Mouse (Mus musculus): Measurements from ENCODE around the gene Rtp4.

Rtp4 gene

GRCm38 (mm10) chr16:23607911-23608410 is 87.9 kb downstream of the Rtp4 start:
- peaks cover 34% of the 10 kb centered on the region for H3K9me3 ChIP-seq (ENCODE audit: low read length)
- no peak for TF ChIP-seq NANOG (IDR thresholded peaks at IDR 0.05; ENCODE audit: borderline replicate concordance, low read length)
- no peak for TF ChIP-seq CTCF (conservative IDR thresholded peaks at IDR 0.05; ENCODE audit: low read length)
- no peak for TF ChIP-seq POU5F1 (IDR thresholded peaks at IDR 0.05; ENCODE audit: borderline replicate concordance, low read length)
- no peak overlapping the region for H3K4me3 ChIP-seq (replicated peaks; ENCODE audit: low read length)
- peaks cover 26% of the 10 kb centered on the region for H3K4me1 ChIP-seq (replicated peaks; ENCODE audit: low read depth, low read length)
- no peaks in the 10 kb centered on the region for H3K36me3 ChIP-seq (ENCODE audit: insufficient read depth, low read length)
- peaks cover 6% of the 10 kb centered on the region; the same call in 1 of the 2 replicates for H3K27me3 ChIP-seq (ENCODE audit: insufficient read depth, low read length)

DNA sequence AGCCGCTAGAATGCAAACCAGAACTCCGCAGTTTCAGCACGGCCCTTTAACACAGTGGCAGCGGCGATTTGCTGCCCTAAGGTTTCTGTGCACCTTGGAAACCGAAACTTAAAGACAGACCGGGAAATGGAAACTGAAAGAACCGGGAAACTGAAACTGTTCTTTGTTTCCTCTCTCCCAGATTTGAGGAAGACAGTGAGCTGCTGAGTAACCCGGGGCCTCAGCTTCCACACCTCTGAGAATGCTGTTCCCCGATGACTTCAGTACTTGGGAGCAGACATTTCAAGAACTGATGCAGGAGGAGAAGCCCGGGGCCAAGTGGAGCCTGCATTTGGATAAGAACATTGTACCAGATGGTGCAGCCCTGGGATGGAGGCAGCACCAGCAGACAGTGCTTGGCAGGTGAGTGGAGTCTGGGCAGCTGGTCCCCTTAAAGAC is 89.7 kb downstream of the Rtp4 start:
- Histone ChIP-seq H3K36me3 (ENCODE audit: insufficient read depth, low read length) (no peaks in the 10 kb centered on the region), H3K4me3 (replicated peaks; ENCODE audit: low read length) (no peak overlapping the region), H3K4me1 (replicated peaks; ENCODE audit: low read depth, low read length) (peaks cover 26% of the 10 kb centered on the region), H3K9me3 (ENCODE audit: low read length) (peaks cover 19% of the 10 kb centered on the region), H3K27me3 (ENCODE audit: insufficient read depth, low read length) (peaks cover 6% of the 10 kb centered on the region; the same call in 1 of the 2 replicates)
- TF ChIP-seq POU5F1 (IDR thresholded peaks at IDR 0.05; ENCODE audit: borderline replicate concordance, low read length) (no peak), CTCF (conservative IDR thresholded peaks at IDR 0.05; ENCODE audit: low read length) (no peak), NANOG (IDR thresholded peaks at IDR 0.05; ENCODE audit: borderline replicate concordance, low read length) (no peak)

GRCm38 (mm10) chr16:23624205-23624604 is 104.1 kb downstream of the Rtp4 start:
- H3K4me3 ChIP-seq (replicated peaks; ENCODE audit: low read length) = no peak overlapping the region
- H3K4me1 ChIP-seq (replicated peaks; ENCODE audit: low read depth, low read length) = no peaks in the 10 kb centered on the region
- no peaks in the 10 kb centered on the region for H3K9me3 ChIP-seq (ENCODE audit: low read length)
- TF ChIP-seq CTCF (conservative IDR thresholded peaks at IDR 0.05; ENCODE audit: low read length) = no peak
- TF ChIP-seq POU5F1 (IDR thresholded peaks at IDR 0.05; ENCODE audit: borderline replicate concordance, low read length) = no peak
- TF ChIP-seq NANOG (IDR thresholded peaks at IDR 0.05; ENCODE audit: borderline replicate concordance, low read length) = no peak
- no peaks in the 10 kb centered on the region for H3K27me3 ChIP-seq (ENCODE audit: insufficient read depth, low read length)
- H3K36me3 ChIP-seq (ENCODE audit: insufficient read depth, low read length) = no peaks in the 10 kb centered on the region

GRCm38 (mm10) chr16:23631531-23631930 is 111.4 kb downstream of the Rtp4 start:
- H3K27me3 ChIP-seq (ENCODE audit: insufficient read depth, low read length) = no peaks in the 10 kb centered on the region
- no peaks in the 10 kb centered on the region for H3K36me3 ChIP-seq (ENCODE audit: insufficient read depth, low read length)
- no peak overlapping the region for H3K4me3 ChIP-seq (replicated peaks; ENCODE audit: low read length)
- TF ChIP-seq CTCF (conservative IDR thresholded peaks at IDR 0.05; ENCODE audit: low read length) (no peak), NANOG (IDR thresholded peaks at IDR 0.05; ENCODE audit: borderline replicate concordance, low read length) (no peak)
- no peaks in the 10 kb centered on the region for H3K4me1 ChIP-seq (replicated peaks; ENCODE audit: low read depth, low read length)
- no peaks in the 10 kb centered on the region for H3K9me3 ChIP-seq (ENCODE audit: low read length)

DNA sequence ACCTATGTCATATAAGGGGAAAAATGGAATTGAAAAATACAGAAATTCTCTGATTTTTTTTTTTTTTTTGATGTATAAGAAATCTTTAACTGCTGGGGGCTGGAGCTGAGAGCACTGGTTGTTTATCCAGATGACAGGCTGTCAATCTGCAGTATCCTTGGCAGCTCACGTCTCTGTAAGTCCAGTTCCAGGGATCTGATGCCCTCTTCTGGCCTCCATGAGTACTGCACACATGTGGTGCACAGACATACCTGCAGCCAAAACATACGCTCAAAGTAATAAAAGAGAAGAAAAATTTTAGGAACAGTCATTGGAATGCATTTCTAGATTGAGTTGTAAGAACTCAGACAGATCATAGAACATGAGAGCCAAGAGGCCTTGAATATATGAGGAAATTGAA is 112.6 kb downstream of the Rtp4 start:
- no peaks in the 10 kb centered on the region for H3K9me3 ChIP-seq (ENCODE audit: low read length)
- TF ChIP-seq CTCF (conservative IDR thresholded peaks at IDR 0.05; ENCODE audit: low read length) = peak; percentile 77
- no peak for TF ChIP-seq NANOG (IDR thresholded peaks at IDR 0.05; ENCODE audit: borderline replicate concordance, low read length)

DNA sequence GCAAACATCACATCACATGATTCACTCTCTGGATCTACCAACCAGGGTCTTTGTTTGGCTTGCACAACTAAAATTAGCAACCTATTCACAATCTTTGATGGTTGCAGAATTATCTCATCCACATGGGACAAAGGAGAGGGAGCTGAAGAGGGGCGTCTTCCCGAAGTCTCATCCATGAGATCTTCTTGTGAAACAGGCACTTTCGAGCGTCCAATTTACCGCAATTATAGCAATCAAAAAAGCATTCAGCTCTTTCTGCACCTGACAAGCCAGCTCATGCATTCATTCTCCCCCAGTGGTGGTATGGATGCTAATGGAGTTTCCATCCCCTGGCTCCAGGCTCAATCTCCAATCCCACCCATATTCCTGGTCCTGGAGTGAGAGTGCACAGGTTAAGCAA is 132.9 kb downstream of the Rtp4 start:
- Histone ChIP-seq H3K9me3 (ENCODE audit: low read length) (no peaks in the 10 kb centered on the region), H3K36me3 (ENCODE audit: insufficient read depth, low read length) (no peaks in the 10 kb centered on the region)
- TF ChIP-seq POU5F1 (IDR thresholded peaks at IDR 0.05; ENCODE audit: borderline replicate concordance, low read length) = no peak
- TF ChIP-seq NANOG (IDR thresholded peaks at IDR 0.05; ENCODE audit: borderline replicate concordance, low read length) = no peak
- no peak for TF ChIP-seq CTCF (conservative IDR thresholded peaks at IDR 0.05; ENCODE audit: low read length)

More for the DNA sequence above, 112.6 kb downstream of the Rtp4 start:
- Histone ChIP-seq H3K27me3 (ENCODE audit: insufficient read depth, low read length) (no peaks in the 10 kb centered on the region), H3K4me1 (replicated peaks; ENCODE audit: low read depth, low read length) (no peaks in the 10 kb centered on the region), H3K4me3 (replicated peaks; ENCODE audit: low read length) (no peak overlapping the region), H3K36me3 (ENCODE audit: insufficient read depth, low read length) (no peaks in the 10 kb centered on the region)

DNA sequence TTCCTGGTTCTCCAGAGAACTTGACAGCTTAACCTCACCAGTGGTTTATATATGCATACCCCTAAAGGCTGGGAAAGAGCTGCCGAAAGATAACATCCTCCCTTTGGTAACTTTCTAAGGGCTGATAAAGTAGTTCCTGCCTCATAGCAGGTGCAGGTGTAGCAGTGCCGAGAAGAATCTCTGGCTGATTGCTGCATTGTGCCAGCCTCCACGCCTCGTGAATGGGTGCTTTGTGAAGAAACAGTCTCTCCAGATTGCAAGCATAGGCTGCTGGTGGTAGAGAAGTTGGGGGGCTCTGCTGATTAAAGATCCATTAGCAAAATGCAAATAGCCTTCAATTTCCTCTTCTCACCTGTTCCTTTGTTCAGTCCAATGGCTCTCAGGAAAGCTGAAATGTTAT is 133.4 kb downstream of the Rtp4 start:
- Histone ChIP-seq H3K27me3 (ENCODE audit: insufficient read depth, low read length) (no peaks in the 10 kb centered on the region), H3K9me3 (ENCODE audit: low read length) (no peaks in the 10 kb centered on the region), H3K4me1 (replicated peaks; ENCODE audit: low read depth, low read length) (peaks cover 6% of the 10 kb centered on the region), H3K4me3 (replicated peaks; ENCODE audit: low read length) (no peak overlapping the region), H3K36me3 (ENCODE audit: insufficient read depth, low read length) (no peaks in the 10 kb centered on the region)
- no peak for TF ChIP-seq CTCF (conservative IDR thresholded peaks at IDR 0.05; ENCODE audit: low read length)
- TF ChIP-seq POU5F1 (IDR thresholded peaks at IDR 0.05; ENCODE audit: borderline replicate concordance, low read length) = no peak
- TF ChIP-seq NANOG (IDR thresholded peaks at IDR 0.05; ENCODE audit: borderline replicate concordance, low read length) = no peak

More for the DNA sequence above, 132.9 kb downstream of the Rtp4 start:
- H3K27me3 ChIP-seq (ENCODE audit: insufficient read depth, low read length) = no peaks in the 10 kb centered on the region
- no peak overlapping the region for H3K4me3 ChIP-seq (replicated peaks; ENCODE audit: low read length)
- peaks cover 6% of the 10 kb centered on the region for H3K4me1 ChIP-seq (replicated peaks; ENCODE audit: low read depth, low read length)

DNA sequence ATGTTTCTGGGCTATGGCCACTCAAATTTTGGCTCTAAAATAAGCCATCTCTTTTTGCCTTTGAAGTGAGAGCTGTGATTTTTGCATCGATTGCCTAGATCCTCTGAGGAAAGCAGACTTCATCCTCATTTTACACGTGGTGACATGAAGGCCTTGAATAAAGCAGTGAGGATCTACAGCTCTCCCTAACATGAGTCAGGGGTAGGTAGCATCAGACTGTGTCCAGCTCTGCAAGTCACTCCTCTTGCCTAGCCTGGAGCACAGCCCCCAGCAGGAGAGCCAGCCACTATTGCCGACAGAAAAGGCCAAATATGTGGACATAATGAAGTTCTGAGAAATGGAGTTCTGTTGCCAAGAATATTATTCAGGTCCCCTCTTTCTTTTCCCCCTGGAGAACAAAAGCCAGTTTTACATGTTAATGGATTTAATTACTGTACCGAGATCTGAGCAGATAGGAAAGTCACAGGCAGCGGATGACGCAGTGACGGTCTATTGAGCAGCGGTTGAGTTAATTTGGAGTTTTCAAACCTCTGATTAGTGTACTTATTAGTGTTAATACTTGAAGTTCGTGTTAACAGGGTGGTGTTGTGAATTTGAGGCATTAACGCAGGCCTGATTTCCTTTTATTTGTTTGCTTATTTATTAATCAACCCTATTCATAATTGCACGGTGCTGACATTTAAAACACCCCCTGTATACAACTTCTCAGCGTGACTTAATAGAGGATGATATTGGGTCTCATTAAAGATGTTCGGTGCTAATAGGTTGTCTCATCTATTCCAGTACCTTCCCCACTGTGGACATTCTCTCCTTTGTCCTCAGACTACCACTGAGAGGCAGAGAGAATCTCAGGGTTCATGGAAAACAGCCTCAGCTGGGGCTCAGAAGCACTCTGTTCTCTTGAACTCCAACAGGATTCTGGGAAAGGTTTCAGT is 139.8 kb downstream of the Rtp4 start:
- H3K36me3 ChIP-seq (ENCODE audit: insufficient read depth, low read length) = no peaks in the 10 kb centered on the region
- no peak overlapping the region for H3K4me3 ChIP-seq (replicated peaks; ENCODE audit: low read length)
- 0 out of 2 replicates have a peak, but pooled peaks cover 2% of the 10 kb centered on the region for H3K4me1 ChIP-seq (replicated peaks; ENCODE audit: low read depth, low read length)
- H3K9me3 ChIP-seq (ENCODE audit: low read length) = peaks cover 6% of the 10 kb centered on the region; the same call in 1 of the 2 replicates
- no peak for TF ChIP-seq CTCF (conservative IDR thresholded peaks at IDR 0.05; ENCODE audit: low read length)
- TF ChIP-seq NANOG (IDR thresholded peaks at IDR 0.05; ENCODE audit: borderline replicate concordance, low read length) = no peak
- TF ChIP-seq POU5F1 (IDR thresholded peaks at IDR 0.05; ENCODE audit: borderline replicate concordance, low read length) = no peak
- H3K27me3 ChIP-seq (ENCODE audit: insufficient read depth, low read length) = no peaks in the 10 kb centered on the region
